Comparison of ENCODE assay signal across 9 mouse cellular contexts in genomic region chr5:44151327-44152051, GRCm38 (mm10). TPM values are rescaled to one million over a fixed set of nuclear protein-coding genes. Genes with fewer than 3 reads are reported as not detected.
DNase-seq lines count a peak whose midpoint lies in the region; ATAC-seq and TF ChIP-seq lines count a peak whose summit lies in the region.
"Had no signal": no experiment of that assay in that cellular context is flagged by ENCODE, and none has a peak within 500 bp of the region (broad histone marks: within the 10 kb centered on the region; RNA-seq: fewer than 3 reads in every experiment).

No protein-coding gene starts in this region.

- 57% methylated on average over 4 of the region's 4 CpGs for WGBS in limb, embryonic 15.5 days
- 79% methylated on average over 4 of the region's 4 CpGs for WGBS in midbrain, postnatal 0 days

- intact Hi-C loops in heart, postnatal 10 days (cut with DNase I), result no loop called here

- no peak overlapping the region for H3K9ac ChIP-seq in limb, embryonic 15.5 days
- no peak overlapping the region for H3K9ac ChIP-seq in midbrain, postnatal 0 days (replicated peaks; ENCODE audit: low read length, poor library complexity, severe bottlenecking)
- H3K9ac ChIP-seq: embryonic facial prominence, embryonic 13.5 days had no signal

- H3K9me3 ChIP-seq in limb, embryonic 15.5 days, result no peaks in the 10 kb centered on the region
- no peaks in the 10 kb centered on the region for H3K9me3 ChIP-seq in midbrain, postnatal 0 days (ENCODE audit: low read length)

- no peaks in the 10 kb centered on the region for H3K4me1 ChIP-seq in limb, embryonic 15.5 days
- no peaks in the 10 kb centered on the region for H3K4me1 ChIP-seq in midbrain, postnatal 0 days (ENCODE audit: insufficient read depth, low read length)
- H3K4me1 ChIP-seq: embryonic facial prominence, embryonic 13.5 days had no signal

- H3K4me3 ChIP-seq in limb, embryonic 15.5 days, result no peak overlapping the region
- no peak overlapping the region for H3K4me3 ChIP-seq in midbrain, postnatal 0 days (ENCODE audit: low read depth, low read length)
- H3K4me3 ChIP-seq: embryonic facial prominence, embryonic 13.5 days had no signal

- ATAC-seq in limb, embryonic 15.5 days (ENCODE audit: insufficient number of reproducible peaks, low FRiP score, low TSS enrichment, low read depth), result peak; percentile 59
- ATAC-seq in midbrain, postnatal 0 days (ENCODE audit: low FRiP score), result peak; percentile 85
- ATAC-seq in megakaryocyte, adult 5-6 weeks (ENCODE audit: poor library complexity, severe bottlenecking), result no peak

- H3K27ac ChIP-seq in limb, embryonic 15.5 days, result no peak overlapping the region
- no peak overlapping the region for H3K27ac ChIP-seq in midbrain, postnatal 0 days (ENCODE audit: low read depth, low read length)
- H3K27ac ChIP-seq: embryonic facial prominence, embryonic 13.5 days had no signal

- H3K36me3 ChIP-seq in limb, embryonic 15.5 days, result no peaks in the 10 kb centered on the region
- no peaks in the 10 kb centered on the region for H3K36me3 ChIP-seq in midbrain, postnatal 0 days (ENCODE audit: insufficient read depth, low read length)
- H3K36me3 ChIP-seq: embryonic facial prominence, embryonic 13.5 days had no signal

- no peak for TF ChIP-seq CTCF in midbrain, postnatal 0 days (IDR thresholded peaks at IDR 0.05)

- no peaks in the 10 kb centered on the region for H3K27me3 ChIP-seq in limb, embryonic 15.5 days
- no peaks in the 10 kb centered on the region for H3K27me3 ChIP-seq in midbrain, postnatal 0 days (ENCODE audit: insufficient read depth, low read length)
- H3K27me3 ChIP-seq: embryonic facial prominence, embryonic 13.5 days had no signal

- peak; percentile 35 to 37 for DNase-seq in heart, postnatal 10 days
- DNase-seq in heart, adult 11 months, result no peak
- DNase-seq in brain, adult 2 months (ENCODE audit: low read depth, low spot score), result peak; percentile 99
- peak; percentile 36 to 79 for DNase-seq in cerebellum, postnatal 4 days (ENCODE audit: low spot score in 2 of 2)
- peak; percentile 93 for DNase-seq in midbrain, postnatal 0 days (ENCODE audit: low spot score)
- DNase-seq in thymus, postnatal 14 days, result no peak

- H3K4me2 ChIP-seq in limb, embryonic 15.5 days, result no peak overlapping the region
- no peak overlapping the region for H3K4me2 ChIP-seq in midbrain, postnatal 0 days (ENCODE audit: low read depth, low read length, poor library complexity, severe bottlenecking)
- H3K4me2 ChIP-seq: embryonic facial prominence, embryonic 13.5 days had no signal

RNA-seq across cellular contexts. Expression of gene Prom1, which starts 49.7 kb away (rescaled TPM):
- 1 to 10 TPM; 5.5 to 6.7 TPM for total RNA-seq in heart, postnatal 10 days (2021)
- polyA plus RNA-seq in limb, embryonic 15.5 days (2015; fragmentation: Nextera tagmentation; extraction: Ambion mirVana), result 28.1 and 31.3 TPM in 2 replicates
- total RNA-seq in midbrain, postnatal 0 days (2014; rRNA removed), result 13.4 and 22.6 TPM in 2 replicates
- polyA plus RNA-seq in midbrain, postnatal 0 days (2015; fragmentation: Nextera tagmentation; extraction: Ambion mirVana), result 14.2 and 15.2 TPM in 2 replicates
- total RNA-seq in megakaryocyte, adult 5-6 weeks (2015), result 9.5 and 11.1 TPM in 2 replicates
- total RNA-seq in megakaryocyte, adult 5-6 weeks (2017), result 7.8 and 9.7 TPM in 2 replicates

Comparison
In these comparisons a context has a peak if more than half of its experiments do, and no peak if none do; other contexts are left out.
1. DNase-seq: peak in heart, postnatal 10 days (2 of 2), brain, adult 2 months (single experiment), cerebellum, postnatal 4 days (2 of 2) and midbrain, postnatal 0 days (single experiment); none in heart, adult 11 months (single experiment) and thymus, postnatal 14 days (single experiment).